Mouse (Mus musculus) embryonic fibroblast, embryonic 13.5 days (primary cell): ENCODE results near the gene A730015C16Rik.

Experiments used
- CTCF ChIP-seq: IDR thresholded peaks from 2 replicates; pipeline ENCODE4 v1.5.1; 2011; ENCODE audit warnings: mild to moderate bottlenecking, control low read depth, low read length, moderate library complexity, borderline replicate concordance; ENCODE audit not compliant: insufficient read depth
- POLR2A ChIP-seq: IDR thresholded peaks from 2 replicates; pipeline ENCODE4 v1.6.1; 2011; ENCODE audit warnings: low read depth, mild to moderate bottlenecking, control low read depth, low read length, moderate library complexity

DNA sequence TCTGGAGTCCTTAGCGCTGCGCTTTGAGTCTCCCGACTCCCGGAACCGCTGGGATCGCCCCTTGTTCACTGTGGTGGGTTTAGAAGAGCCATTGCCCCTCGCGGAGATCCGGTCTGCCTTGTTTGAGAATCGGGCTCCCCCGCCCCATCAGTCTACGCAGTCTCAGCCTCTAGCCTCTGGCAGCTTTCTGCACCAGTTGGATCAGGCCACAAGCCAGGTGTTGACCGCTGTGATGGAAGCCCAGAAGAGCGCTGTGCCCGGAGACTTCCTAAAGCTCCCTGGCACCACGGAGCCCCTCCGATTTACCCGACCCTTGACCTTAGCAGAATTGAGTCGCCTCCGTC lies at the start of gene A730015C16Rik:
- TF ChIP-seq CTCF (no peak), POLR2A (no peak)
